Mouse (Mus musculus) myocyte (in vitro differentiated cells): Measurements from ENCODE around the gene Creb3l1. TPM values are rescaled to one million over a fixed set of nuclear protein-coding genes. Genes with fewer than 3 reads are reported as not detected.

Experiments
- H3K27me3 ChIP-seq: one replicate; pipeline ENCODE4 v1.6.1; 2011; ENCODE audit not compliant: control insufficient read depth, insufficient read depth, insufficient read length
- H3K36me3 ChIP-seq: one replicate; pipeline ENCODE4 v1.6.1; 2011; ENCODE audit not compliant: control insufficient read depth, insufficient read depth
- H3K4me2 ChIP-seq: one replicate; pipeline ENCODE4 v1.6.1; 2011; ENCODE audit warnings: low read depth, control low read depth
- H3K4me3 ChIP-seq: one replicate; pipeline ENCODE4 v1.5.1; 2011; ENCODE audit warnings: mild to moderate bottlenecking, control low read depth, moderate library complexity
- H3K79me2 ChIP-seq: one replicate; pipeline ENCODE4 v1.6.1; 2011; ENCODE audit not compliant: control insufficient read depth, insufficient read depth
- H3ac ChIP-seq: one replicate; pipeline ENCODE4 v1.6.1; 2011; ENCODE audit not compliant: control insufficient read depth, insufficient read length
- CEBPB ChIP-seq: IDR thresholded peaks from 2 replicates; pipeline ENCODE4 v1.6.1; 2011; ENCODE audit warnings: mild to moderate bottlenecking, moderate library complexity; ENCODE audit not compliant: poor library complexity, insufficient read depth, severe bottlenecking
- E2F4 ChIP-seq: IDR thresholded peaks from one replicate; pipeline ENCODE4 v1.6.1; 2011; ENCODE audit warnings: mild to moderate bottlenecking, control low read depth, moderate library complexity; ENCODE audit not compliant: insufficient read depth
- MAX ChIP-seq: IDR thresholded peaks from one replicate; pipeline ENCODE4 v1.6.1; 2011; ENCODE audit warnings: low read depth, mild to moderate bottlenecking, control low read depth
- MYOD1 ChIP-seq, 3 experiments: IDR thresholded peaks; one replicate each; pipeline ENCODE4 v1.6.1; 2011; ENCODE audit warnings: control low read depth in 2 of 3, low read depth in 2 of 3, mild to moderate bottlenecking in 2 of 3, moderate library complexity in 1 of 3; ENCODE audit not compliant: insufficient read length in 2 of 3, control insufficient read depth in 1 of 3
- MYOG ChIP-seq, 3 experiments: IDR thresholded peaks; one replicate each; pipeline ENCODE4 v1.6.1; 2011; ENCODE audit warnings: control low read depth in 2 of 3, low read depth in 2 of 3, mild to moderate bottlenecking in 2 of 3; ENCODE audit not compliant: insufficient read length in 2 of 3, control insufficient read depth in 1 of 3, insufficient read depth in 1 of 3
- POLR2A ChIP-seq: IDR thresholded peaks from one replicate; pipeline ENCODE4 v1.6.1; 2011; ENCODE audit warnings: low read depth, mild to moderate bottlenecking, control low read depth, moderate library complexity; ENCODE audit not compliant: insufficient read length
- POLR2AphosphoS2 ChIP-seq: IDR thresholded peaks from one replicate; pipeline ENCODE4 v1.6.1; 2011; ENCODE audit warnings: low read depth, control low read depth; ENCODE audit not compliant: insufficient read length
- REST ChIP-seq: IDR thresholded peaks from one replicate; pipeline ENCODE4 v1.6.1; 2011; ENCODE audit warnings: mild to moderate bottlenecking, control low read depth, moderate library complexity; ENCODE audit not compliant: insufficient read depth, insufficient read length
- SRF ChIP-seq: IDR thresholded peaks from one replicate; pipeline ENCODE4 v1.6.1; 2011; ENCODE audit warnings: low read depth; ENCODE audit not compliant: control insufficient read depth, insufficient read length
- TCF12 ChIP-seq: IDR thresholded peaks from one replicate; pipeline ENCODE4 v1.6.1; 2011; ENCODE audit warnings: mild to moderate bottlenecking, control low read depth; ENCODE audit not compliant: poor library complexity, insufficient read depth, severe bottlenecking
- TCF3 ChIP-seq: IDR thresholded peaks from one replicate; pipeline ENCODE4 v1.6.1; 2011; ENCODE audit warnings: low read depth, control low read depth; ENCODE audit not compliant: insufficient read length
- USF1 ChIP-seq: IDR thresholded peaks from one replicate; pipeline ENCODE4 v1.6.1; 2011; ENCODE audit warnings: low read depth, mild to moderate bottlenecking, control low read depth, moderate library complexity
- polyA plus RNA-seq: library from polyadenylated mRNA; unstranded; fragments of >200 nt; fragmentation: generic; extraction: Trizol; gene quantifications from one replicate; pipeline ENCODE4 v1.2.1, GENCODE M21; 2012; ENCODE audit warnings: missing spikeins

Creb3l1 gene
- polyA plus RNA-seq, 1 experiment: 97.3 TPM

GRCm38 (mm10) chr2:91971231-91972097 lies 52.8 kb downstream of the Creb3l1 start:
- Histone ChIP-seq H3K4me3 (no peak overlapping the region), H3K4me2 (peak overlapping the region; percentile 48), H3K36me3 (no peaks in the 10 kb centered on the region), H3ac (no peak overlapping the region), H3K79me2 (no peaks in the 10 kb centered on the region), H3K27me3 (peaks cover 22% of the 10 kb centered on the region)
- TF ChIP-seq MYOD1 (IDR thresholded peaks at IDR 0.05; ENCODE audit: control insufficient read depth in 1 of 3, insufficient read length in 2 of 3, low read depth in 2 of 3) (peak in 1 of 3 experiments; percentile 54), USF1 (no peak), POLR2A (no peak), CEBPB (no peak), MAX (no peak), TCF12 (no peak), TCF3 (no peak), MYOG (IDR thresholded peaks at IDR 0.05; ENCODE audit: control insufficient read depth in 1 of 3, insufficient read depth in 1 of 3, insufficient read length in 2 of 3, low read depth in 2 of 3) (peak in 2 of 3 experiments; percentile 9 to 29), POLR2AphosphoS2 (no peak), E2F4 (no peak)

- TF ChIP-seq E2F4: no peak
- TF ChIP-seq TCF12: no peak
- TF ChIP-seq TCF3: no peak
- TF ChIP-seq MAX: no peak
- no peak for TF ChIP-seq CEBPB
- TF ChIP-seq REST: no peak
- TF ChIP-seq USF1: no peak
- no peak for TF ChIP-seq POLR2AphosphoS2
- TF ChIP-seq POLR2A: no peak
- no peak for TF ChIP-seq SRF
- Histone ChIP-seq H3K4me3 (no peak overlapping the region), H3ac (no peak overlapping the region), H3K36me3 (no peaks in the 10 kb centered on the region), H3K79me2 (peaks cover under 1% of the 10 kb centered on the region), H3K27me3 (no peaks in the 10 kb centered on the region), H3K4me2 (no peak overlapping the region)
These were observed 56.3 kb downstream of the Creb3l1 start for GRCm38 (mm10) chr2:91967962-91968361.

- TF ChIP-seq POLR2A: no peak
- TF ChIP-seq CEBPB: no peak
- no peak for TF ChIP-seq POLR2AphosphoS2
- TF ChIP-seq TCF3: no peak
- no peak for TF ChIP-seq REST
- no peak for TF ChIP-seq MAX
- no peak for TF ChIP-seq MYOG (IDR thresholded peaks at IDR 0.05; ENCODE audit: control insufficient read depth in 1 of 3, insufficient read depth in 1 of 3, insufficient read length in 2 of 3, low read depth in 2 of 3)
- no peak for TF ChIP-seq USF1
- no peak for TF ChIP-seq E2F4
- TF ChIP-seq MYOD1 (IDR thresholded peaks at IDR 0.05; ENCODE audit: control insufficient read depth in 1 of 3, insufficient read length in 2 of 3, low read depth in 2 of 3): no peak
- TF ChIP-seq SRF: no peak
- no peak for TF ChIP-seq TCF12
- Histone ChIP-seq H3ac (no peak overlapping the region), H3K4me2 (no peak overlapping the region), H3K79me2 (peaks cover 16% of the 10 kb centered on the region), H3K4me3 (no peak overlapping the region), H3K27me3 (no peaks in the 10 kb centered on the region), H3K36me3 (no peaks in the 10 kb centered on the region)
These were observed 57.9 kb downstream of the Creb3l1 start for GRCm38 (mm10) chr2:91966367-91966766.

- Histone ChIP-seq H3K36me3 (no peaks in the 10 kb centered on the region), H3K4me2 (no peak overlapping the region), H3K27me3 (no peaks in the 10 kb centered on the region), H3ac (no peak overlapping the region), H3K4me3 (no peak overlapping the region), H3K79me2 (peaks cover 23% of the 10 kb centered on the region)
- TF ChIP-seq TCF12 (no peak), MAX (no peak), CEBPB (no peak)
These were observed 58.9 kb downstream of the Creb3l1 start for GRCm38 (mm10) chr2:91965417-91965816.

GRCm38 (mm10) chr2:91964610-91965204 lies 59.6 kb downstream of the Creb3l1 start:
- H3ac ChIP-seq: no peak overlapping the region
- no peaks in the 10 kb centered on the region for H3K36me3 ChIP-seq
- no peak overlapping the region for H3K4me3 ChIP-seq
- TF ChIP-seq USF1 (no peak), POLR2A (no peak), CEBPB (no peak), REST (no peak), POLR2AphosphoS2 (no peak), MYOG (IDR thresholded peaks at IDR 0.05; ENCODE audit: control insufficient read depth in 1 of 3, insufficient read depth in 1 of 3, insufficient read length in 2 of 3, low read depth in 2 of 3) (no peak), SRF (no peak), TCF3 (no peak), TCF12 (no peak), MAX (no peak), MYOD1 (IDR thresholded peaks at IDR 0.05; ENCODE audit: control insufficient read depth in 1 of 3, insufficient read length in 2 of 3, low read depth in 2 of 3) (no peak), E2F4 (no peak)
- no peak overlapping the region for H3K4me2 ChIP-seq
- H3K79me2 ChIP-seq: peaks cover 27% of the 10 kb centered on the region
- H3K27me3 ChIP-seq: no peaks in the 10 kb centered on the region
